Mouse (Mus musculus): ENCODE measurements at regions not wholly inside any gene's neighbourhood (a gene's known extent, or its start where the extent isn't known, plus 50 kb on each side); places are given as distances from the start of the nearest gene placed in this dataset.

DNA sequence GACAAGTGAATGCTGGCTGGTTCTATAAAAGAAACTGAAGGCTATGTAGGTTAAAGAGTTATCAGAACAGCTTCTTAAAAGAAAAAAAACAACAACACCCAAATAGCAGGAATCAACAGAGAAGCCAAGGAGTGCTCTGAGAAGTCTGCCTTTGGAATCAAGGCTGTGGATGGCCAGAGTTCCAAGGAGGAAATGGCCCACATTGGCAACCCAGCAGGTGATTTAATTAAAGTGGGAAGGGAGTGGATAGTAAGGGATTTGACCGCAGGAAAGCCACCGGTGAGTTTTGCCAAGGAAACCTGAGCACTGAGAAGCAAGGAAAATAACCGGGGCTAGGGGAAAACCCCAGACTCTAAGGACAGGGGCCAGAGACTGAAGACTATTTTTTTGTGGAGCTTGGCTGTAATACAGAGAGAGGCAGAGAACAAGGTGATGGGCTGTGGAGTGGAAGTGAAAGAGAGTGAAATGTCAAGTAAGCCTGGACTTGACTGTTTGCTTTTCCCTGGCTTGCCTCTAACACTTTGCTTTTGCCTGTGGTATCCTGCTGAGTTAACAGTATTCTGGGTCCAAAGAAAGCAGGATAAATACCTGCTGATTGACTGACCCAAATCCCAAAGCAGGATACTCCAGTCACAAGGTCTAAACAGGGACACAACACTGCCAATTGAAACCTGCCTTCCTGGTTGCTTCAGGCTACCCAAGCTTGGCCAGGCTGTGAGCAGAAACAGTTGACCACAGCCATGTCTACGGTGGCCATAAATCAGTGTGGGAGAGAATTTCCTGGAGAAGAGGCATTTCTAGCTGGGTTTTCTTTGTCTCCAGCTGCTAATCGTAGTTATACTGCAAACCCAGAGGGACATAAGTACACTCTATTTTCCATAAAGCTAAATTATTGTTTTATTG lies 125.9 kb downstream of the Arrdc3 start:
- DNase-seq (ENCODE audit: low spot score in 2 of 2): no peak

- DNase-seq (ENCODE audit: low spot score in 2 of 2): no peak
These were observed 130.8 kb downstream of the Arrdc3 start for GRCm38 (mm10) chr13:81013953-81014352.

DNA sequence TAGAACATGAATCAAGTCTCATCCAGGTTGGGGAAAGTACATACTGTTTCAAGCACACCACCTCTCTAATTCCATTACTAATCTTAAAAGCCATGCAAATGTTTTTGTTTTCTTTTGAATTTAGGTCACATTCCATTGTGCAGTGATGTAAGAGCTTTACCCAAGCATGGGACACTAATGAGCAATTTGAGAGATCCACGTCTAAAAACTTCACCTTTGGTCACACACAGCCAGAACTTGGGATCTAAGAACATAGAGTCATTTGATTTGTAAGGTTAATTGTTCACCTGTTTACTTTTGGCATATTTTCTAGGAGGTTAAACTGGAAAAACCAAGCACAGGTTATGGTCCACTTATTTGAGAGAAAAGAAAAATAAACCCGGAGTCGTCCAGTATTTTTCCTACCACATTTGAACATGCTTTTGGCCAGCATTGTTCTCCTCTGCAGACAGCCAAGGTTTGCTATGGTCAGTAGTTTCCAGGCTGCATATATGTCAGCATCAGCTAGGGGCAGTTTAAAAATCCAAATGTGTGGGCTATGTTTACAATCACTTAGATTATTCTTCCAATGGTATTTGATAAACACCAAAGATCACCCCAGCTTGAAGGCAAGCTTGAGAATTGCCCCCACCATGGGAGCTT lies 137.0 kb downstream of the Arrdc3 start:
- no peak for DNase-seq (ENCODE audit: low spot score in 2 of 2)

GRCm38 (mm10) chr13:81020811-81021210 lies 137.6 kb downstream of the Arrdc3 start:
- no peak for DNase-seq (ENCODE audit: low spot score in 2 of 2)

DNA sequence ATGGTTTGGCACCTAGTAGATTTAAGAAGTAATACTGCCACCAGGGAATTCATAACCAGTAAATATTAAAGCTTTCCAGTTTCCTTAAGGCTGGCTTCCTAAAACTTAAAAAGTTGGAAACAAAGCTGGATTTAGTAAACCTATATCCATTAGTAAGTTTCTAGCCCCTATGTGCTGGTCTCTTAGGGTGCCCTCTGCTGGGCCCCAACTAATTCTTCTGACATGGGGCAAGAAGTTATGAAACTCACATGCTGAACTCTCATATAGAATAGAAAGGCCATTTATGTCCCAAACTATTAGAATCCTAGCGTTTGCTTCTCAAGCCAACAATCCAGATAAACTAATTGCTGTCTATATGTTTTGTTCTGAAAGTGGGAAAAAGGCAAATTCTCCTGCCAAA lies 139.2 kb downstream of the Arrdc3 start:
- DNase-seq (ENCODE audit: low spot score in 2 of 2): no peak

DNA sequence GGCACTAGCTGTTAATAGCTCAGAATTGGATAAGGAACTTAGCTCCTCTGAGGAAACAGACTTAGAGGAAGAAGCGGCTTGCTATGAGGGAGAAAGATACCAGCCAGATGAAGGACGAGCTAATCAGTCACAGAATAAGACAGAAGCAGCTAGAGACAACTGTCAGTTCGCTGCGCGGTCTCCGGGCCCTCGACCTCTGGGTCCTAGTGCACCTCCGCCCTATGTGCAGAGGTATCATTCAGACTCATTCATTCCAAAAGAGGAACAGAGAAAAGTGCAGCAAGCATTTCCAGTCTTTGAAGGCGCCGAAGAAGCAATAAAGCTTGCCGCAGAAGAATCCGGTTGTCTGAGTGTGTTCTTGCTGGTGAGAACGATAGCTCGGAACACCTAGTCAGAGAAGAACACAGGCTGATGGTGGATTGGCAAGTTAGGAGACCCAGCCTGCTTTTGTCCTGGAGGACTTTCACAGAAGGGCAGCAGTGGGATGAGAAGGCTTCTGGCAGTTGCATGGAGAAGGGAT lies 142.1 kb downstream of the Arrdc3 start:
- DNase-seq (ENCODE audit: low spot score in 2 of 2): peak in 1 of 2 experiments; percentile 21

- DNase-seq (ENCODE audit: low spot score in 2 of 2): no peak
These were observed 154.1 kb downstream of the Arrdc3 start for GRCm38 (mm10) chr13:81037316-81037715.

GRCm38 (mm10) chr13:81038736-81039135 lies 155.6 kb downstream of the Arrdc3 start:
- no peak for DNase-seq (ENCODE audit: low spot score in 2 of 2)

DNA sequence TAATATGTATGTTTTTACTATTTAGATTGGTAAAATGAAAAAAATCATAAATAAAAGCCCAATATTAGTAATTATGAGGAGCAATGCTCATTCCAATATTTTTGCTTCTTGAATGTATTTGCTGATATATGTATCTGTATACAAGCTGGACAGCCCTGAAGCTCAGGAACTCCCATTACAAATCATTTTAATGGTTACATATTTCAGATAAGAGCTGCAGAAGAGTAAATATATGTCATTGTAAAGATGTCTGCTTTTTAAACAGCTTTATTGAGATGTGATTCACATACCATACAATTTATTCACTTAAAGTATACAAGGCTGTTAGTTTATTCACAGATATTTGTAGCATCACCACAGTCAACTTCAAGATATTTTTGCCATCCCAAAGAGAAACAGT lies 157.3 kb downstream of the Arrdc3 start:
- DNase-seq (ENCODE audit: low spot score in 2 of 2): no peak

DNA sequence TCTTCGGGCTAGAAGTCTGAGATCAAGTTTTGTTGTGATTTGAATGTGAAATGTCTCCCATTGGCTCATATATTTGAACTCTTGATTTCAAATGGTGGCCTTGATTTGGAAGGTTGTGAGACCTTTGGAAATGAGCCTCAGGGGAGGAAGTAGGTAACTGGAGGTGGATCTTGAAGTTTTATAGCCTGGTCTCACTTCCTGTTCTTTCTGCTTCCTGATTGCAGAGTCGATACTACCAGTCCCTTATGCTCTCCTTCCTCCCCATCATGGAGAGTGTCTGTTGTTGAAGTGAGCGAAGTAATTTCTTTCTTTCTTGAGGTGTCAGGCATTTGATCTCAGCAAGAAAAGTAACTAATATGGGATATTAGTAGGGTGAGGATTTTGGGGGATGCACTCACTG lies 158.5 kb downstream of the Arrdc3 start:
- DNase-seq (ENCODE audit: low spot score in 2 of 2): no peak
